Mouse (Mus musculus) spleen, adult 2 months (tissue): ENCODE results near the gene Asic2. TPM values are rescaled to one million over a fixed set of nuclear protein-coding genes. Genes with fewer than 3 reads are reported as not detected.

Source experiments
- DNase-seq, 2 experiments: peaks; one replicate each; pipeline versions ENCODE4 v3.0.0 to v3.0.0-alpha.2; 2012 to 2021; ENCODE audit warnings: low spot score in 2 of 2, low read depth in 1 of 2
- H3K27ac ChIP-seq: fragments of 200-500 bp; 2 replicates; pipeline ENCODE4 v1.5.1; 2012; ENCODE audit warnings: low read length, inconsistent platforms; ENCODE audit not compliant: insufficient read depth
- H3K27me3 ChIP-seq: fragments of 200-500 bp; 2 replicates; pipeline ENCODE4 v1.6.1; 2012; ENCODE audit warnings: mild to moderate bottlenecking, moderate library complexity, low read length, inconsistent platforms; ENCODE audit not compliant: control insufficient read depth, insufficient read depth
- H3K36me3 ChIP-seq: fragments of 200-500 bp; 2 replicates; pipeline ENCODE4 v1.6.1; 2012; ENCODE audit warnings: mild to moderate bottlenecking, low read length, inconsistent platforms; ENCODE audit not compliant: control insufficient read depth, insufficient read depth
- H3K4me1 ChIP-seq: fragments of 200-500 bp; 2 replicates; pipeline ENCODE4 v1.6.1; 2011; ENCODE audit warnings: inconsistent platforms; ENCODE audit not compliant: control insufficient read depth, insufficient read depth, insufficient read length
- H3K4me3 ChIP-seq: fragments of 200-500 bp; 2 replicates; pipeline ENCODE4 v1.5.1; 2011; ENCODE audit warnings: mild to moderate bottlenecking, inconsistent platforms; ENCODE audit not compliant: insufficient read depth, insufficient read length; ENCODE audit errors: extremely low read depth
- CTCF ChIP-seq: fragments of 200-500 bp; IDR thresholded peaks from 2 replicates; pipeline ENCODE4 v1.5.1; 2011; ENCODE audit warnings: mild to moderate bottlenecking, inconsistent platforms; ENCODE audit not compliant: insufficient read depth, insufficient read length, insufficient replicate concordance; ENCODE audit errors: extremely low read depth
- POLR2A ChIP-seq: fragments of 200-500 bp; IDR thresholded peaks from 2 replicates; pipeline ENCODE4 v1.6.1; 2011; ENCODE audit warnings: low read depth, low read length, inconsistent platforms
- WGBS: fragments of 180-500 bp; shearing (Covaris S2); methylation state at CpG from one replicate; pipeline ENCODE4 v1.1.7; 2018; 5-methylcytosine and 5-hydroxymethylcytosine counted together
- polyA plus RNA-seq: library from polyadenylated mRNA; depleted of rRNA; stranded (reverse); fragments of >200 nt; gene quantifications from 2 replicates; pipeline ENCODE4 v1.2.3, GENCODE M21; 2012

Gene Asic2
- polyA plus RNA-seq, 1 experiment = 0.46 TPM

GRCm38 (mm10) chr11:80872509-80873474, 1095.5 kb downstream of the Asic2 start:
- no peak overlapping the region for H3K4me3 ChIP-seq
- peak in 1 of 2 experiments; percentile 47 for DNase-seq
- no peaks in the 10 kb centered on the region for H3K4me1 ChIP-seq
- no peaks in the 10 kb centered on the region for H3K27me3 ChIP-seq
- H3K27ac ChIP-seq = no peak overlapping the region
- 55% methylated on average over 17 of the region's 17 CpGs for WGBS
- TF ChIP-seq POLR2A (no peak), CTCF (peak; percentile 64; the same call in 1 of the 2 replicates)
- no peaks in the 10 kb centered on the region for H3K36me3 ChIP-seq

- Histone ChIP-seq H3K4me1 (no peaks in the 10 kb centered on the region), H3K36me3 (no peaks in the 10 kb centered on the region), H3K27ac (no peak overlapping the region), H3K27me3 (no peaks in the 10 kb centered on the region), H3K4me3 (no peak overlapping the region)
- no peak for TF ChIP-seq CTCF
- no peak for TF ChIP-seq POLR2A
- 92% methylated on average over 1 of the region's 1 CpGs for whole genome bisulfite sequencing
- DNase-seq = no peak
These were observed 1100.2 kb downstream of the Asic2 start for GRCm38 (mm10) chr11:80868039-80868438.

GRCm38 (mm10) chr11:80862941-80863340, 1105.3 kb downstream of the Asic2 start:
- WGBS = 85% methylated on average over 7 of the region's 7 CpGs
- Histone ChIP-seq H3K4me1 (no peaks in the 10 kb centered on the region), H3K27me3 (no peaks in the 10 kb centered on the region), H3K4me3 (no peak overlapping the region), H3K36me3 (no peaks in the 10 kb centered on the region), H3K27ac (no peak overlapping the region)
- DNase-seq = no peak
- TF ChIP-seq CTCF (no peak), POLR2A (no peak)

GRCm38 (mm10) chr11:80858065-80858464, 1110.2 kb downstream of the Asic2 start, which contains the start of gene Spaca3:
Gene Spaca3, plus strand, starts transcription at chr11:80858365.
- TF ChIP-seq CTCF = no peak
- TF ChIP-seq POLR2A = no peak
- H3K4me3 ChIP-seq = no peak within 1 kb of the TSS
- no peak for DNase-seq

GRCm38 (mm10) chr11:80856827-80857226, 1111.4 kb downstream of the Asic2 start:
- no peaks in the 10 kb centered on the region for H3K27me3 ChIP-seq
- no peak for DNase-seq
- WGBS = 85% methylated on average over 2 of the region's 2 CpGs
- H3K4me1 ChIP-seq = no peaks in the 10 kb centered on the region
- no peak for TF ChIP-seq POLR2A
- TF ChIP-seq CTCF = no peak
- no peaks in the 10 kb centered on the region for H3K36me3 ChIP-seq
- no peak overlapping the region for H3K27ac ChIP-seq
- H3K4me3 ChIP-seq = no peak overlapping the region

More at GRCm38 (mm10) chr11:80858065-80858464, 1110.2 kb downstream of the Asic2 start, which contains the start of gene Spaca3:
- Histone ChIP-seq H3K27me3 (no peaks in the 10 kb centered on the region), H3K36me3 (no peaks in the 10 kb centered on the region), H3K4me1 (no peaks in the 10 kb centered on the region), H3K27ac (no peak within 1 kb of the TSS)
- 79% methylated on average over 10 of the region's 10 CpGs for WGBS

GRCm38 (mm10) chr11:80854908-80855307, 1113.3 kb downstream of the Asic2 start:
- Histone ChIP-seq H3K27me3 (no peaks in the 10 kb centered on the region), H3K36me3 (no peaks in the 10 kb centered on the region), H3K27ac (no peak overlapping the region), H3K4me3 (no peak overlapping the region), H3K4me1 (no peaks in the 10 kb centered on the region)
- no peak for DNase-seq
- 71% methylated on average over 7 of the region's 7 CpGs for WGBS
- no peak for TF ChIP-seq POLR2A
- TF ChIP-seq CTCF = no peak

GRCm38 (mm10) chr11:80854430-80854829, 1113.8 kb downstream of the Asic2 start:
- Histone ChIP-seq H3K36me3 (no peaks in the 10 kb centered on the region), H3K4me3 (no peak overlapping the region), H3K27ac (no peak overlapping the region), H3K4me1 (no peaks in the 10 kb centered on the region), H3K27me3 (no peaks in the 10 kb centered on the region)
- WGBS = 83% methylated on average over 11 of the region's 11 CpGs
- DNase-seq = no peak
- TF ChIP-seq POLR2A = no peak
- no peak for TF ChIP-seq CTCF
